Mouse (Mus musculus): Measurements from ENCODE around the gene Rgs6.

The Rgs6 gene

GRCm38 (mm10) chr12:83201674-83202073 is 613.6 kb downstream of the Rgs6 start:
- DNase-seq (ENCODE audit: low spot score in 2 of 2): no peak

GRCm38 (mm10) chr12:83204361-83204760 is 616.3 kb downstream of the Rgs6 start:
- no peak for DNase-seq (ENCODE audit: low spot score in 2 of 2)

DNA sequence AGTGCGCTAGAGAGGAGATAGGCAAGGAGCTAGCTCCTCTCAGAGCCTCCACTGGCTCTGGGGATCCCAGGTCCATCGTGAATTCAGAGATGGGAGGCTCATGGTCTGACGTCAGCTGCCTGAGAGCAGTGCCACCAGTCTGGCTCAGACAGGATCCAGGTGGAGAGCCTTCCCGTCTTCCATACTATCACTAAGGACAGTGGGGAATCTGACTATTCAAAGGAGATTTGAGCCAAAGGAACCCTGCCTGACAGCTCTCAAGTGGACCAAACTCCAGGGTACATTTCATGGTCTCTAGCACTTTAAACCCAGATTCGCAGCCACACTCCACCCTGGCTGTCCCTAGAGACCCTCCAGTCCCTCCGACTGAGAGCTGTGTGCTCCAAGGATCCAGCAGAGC is 618.8 kb downstream of the Rgs6 start:
- no peak for DNase-seq (ENCODE audit: low spot score in 2 of 2)

DNA sequence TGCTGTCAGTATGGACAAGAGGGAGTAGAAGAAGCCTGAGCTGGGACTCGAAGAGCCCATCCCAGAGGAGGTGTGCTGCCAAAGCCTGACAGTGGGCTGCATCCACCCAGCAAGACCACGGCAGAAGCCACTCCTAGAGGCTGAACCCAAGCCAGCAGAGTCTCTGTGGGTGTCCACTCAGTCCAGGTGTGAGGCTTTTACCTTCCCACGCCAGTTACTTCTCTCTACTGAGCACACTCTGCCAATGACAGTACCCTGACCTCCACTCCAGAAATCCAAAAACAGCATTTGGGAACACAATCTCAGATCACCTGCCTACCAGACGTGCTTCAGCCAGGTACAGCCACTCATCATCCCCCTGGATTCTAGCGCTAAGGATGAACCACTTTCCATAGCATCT is 619.4 kb downstream of the Rgs6 start:
- no peak for DNase-seq (ENCODE audit: low spot score in 2 of 2)

- DNase-seq (ENCODE audit: low spot score in 2 of 2): no peak
Observed at GRCm38 (mm10) chr12:83208011-83208410, 619.9 kb downstream of the Rgs6 start.

GRCm38 (mm10) chr12:83208841-83209240 is 620.7 kb downstream of the Rgs6 start:
- DNase-seq (ENCODE audit: low spot score in 2 of 2): no peak

DNA sequence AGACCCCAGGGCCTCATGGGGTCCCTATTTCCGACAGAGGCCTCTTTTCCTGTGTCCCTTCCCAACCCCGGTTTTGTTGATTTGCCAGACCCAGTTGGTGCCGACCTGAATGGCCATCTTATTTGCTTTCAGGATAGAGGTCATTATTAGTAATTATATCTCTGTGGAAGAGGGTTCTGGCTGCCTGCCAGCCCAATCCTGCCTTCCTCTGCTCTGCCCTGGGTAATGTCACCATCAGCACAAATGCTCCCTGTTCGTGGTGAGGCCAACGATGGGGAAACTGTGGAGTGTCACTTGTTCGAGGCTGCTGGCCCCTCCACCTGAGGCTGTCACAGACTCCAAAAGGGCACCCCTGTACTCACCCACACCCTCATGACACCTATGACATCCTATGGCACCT is 621.4 kb downstream of the Rgs6 start:
- DNase-seq (ENCODE audit: low spot score in 2 of 2): no peak

DNA sequence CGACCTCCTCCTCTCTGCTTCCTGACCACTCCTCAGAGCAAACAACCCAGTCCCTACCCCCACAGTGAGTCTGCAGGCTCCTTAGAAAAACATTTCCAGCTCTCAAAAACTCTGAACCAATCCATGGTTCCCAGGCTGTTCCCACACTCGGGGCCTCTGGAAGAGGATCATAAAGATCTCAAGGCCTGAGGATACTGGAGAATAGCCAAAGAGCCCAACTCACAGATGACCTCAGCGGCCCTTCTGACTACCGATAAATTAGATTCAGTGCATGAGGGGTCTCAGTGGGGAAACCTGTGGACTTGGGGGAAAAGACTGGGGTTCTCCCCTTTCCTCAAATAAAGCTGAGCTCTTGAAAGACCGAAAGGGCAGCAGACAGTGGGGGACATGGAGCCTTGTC is 622.2 kb downstream of the Rgs6 start:
- DNase-seq (ENCODE audit: low spot score in 2 of 2): no peak

- no peak for DNase-seq (ENCODE audit: low spot score in 2 of 2)
Observed at GRCm38 (mm10) chr12:83210735-83211134, 622.6 kb downstream of the Rgs6 start.

DNA sequence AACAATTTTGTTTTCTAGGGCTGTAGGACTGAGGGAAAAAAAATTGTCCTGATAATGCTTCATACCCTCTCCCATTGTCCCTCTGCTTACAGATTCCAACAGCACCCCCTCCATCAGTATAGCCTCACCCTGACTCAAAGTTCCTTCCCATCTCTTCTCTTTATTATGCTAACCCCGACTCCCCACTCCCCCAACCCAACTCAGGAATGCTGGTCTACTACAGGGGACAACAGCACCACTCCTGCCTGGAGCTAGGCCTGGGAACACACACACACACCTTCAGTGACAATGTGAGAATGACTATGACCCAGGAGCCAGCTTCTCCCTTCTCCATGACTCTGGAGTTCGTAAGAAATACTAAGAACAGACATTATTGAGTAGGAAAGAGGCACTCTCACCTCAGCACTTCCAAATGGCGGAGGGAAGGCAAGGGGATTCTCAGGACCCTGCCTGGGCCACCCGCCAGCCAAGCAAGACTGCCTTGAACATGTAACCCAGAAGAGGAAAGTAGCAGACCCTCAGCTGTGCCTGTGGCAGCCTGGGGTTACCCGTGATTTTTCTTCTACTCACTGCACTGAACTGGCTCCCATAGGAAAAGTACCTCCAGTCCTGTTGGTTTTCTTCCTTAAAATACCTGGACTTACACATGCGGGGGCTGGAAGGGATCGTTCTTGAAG is 623.2 kb downstream of the Rgs6 start:
- DNase-seq (ENCODE audit: low spot score in 2 of 2): no peak
